Mouse (Mus musculus): Measurements from ENCODE around the gene Tfb1m.

- TF ChIP-seq ZC3H11A (IDR thresholded peaks at IDR 0.05; ENCODE audit: low read depth, low read length) = no peak
- no peak for TF ChIP-seq USF1 (IDR thresholded peaks at IDR 0.05; ENCODE audit: low read depth, low read length)
- TF ChIP-seq POLR2A (IDR thresholded peaks at IDR 0.05; ENCODE audit: low read depth, low read length) = no peak
- TF ChIP-seq CTCF (conservative IDR thresholded peaks at IDR 0.05 in 1 of 2, IDR thresholded peaks at IDR 0.05 in 1 of 2; ENCODE audit: low read depth in 2 of 2, low read length in 2 of 2) = no peak
- TF ChIP-seq BHLHE40 (IDR thresholded peaks at IDR 0.05; ENCODE audit: low read depth, low read length) = no peak
- no peak for TF ChIP-seq EP300 (IDR thresholded peaks at IDR 0.05; ENCODE audit: low read length)
- TF ChIP-seq ZNF384 (IDR thresholded peaks at IDR 0.05; ENCODE audit: low read depth, low read length) = no peak
- TF ChIP-seq HCFC1 (IDR thresholded peaks at IDR 0.05; ENCODE audit: low read depth, low read length) = no peak
- TF ChIP-seq MYC (IDR thresholded peaks at IDR 0.05; ENCODE audit: low read depth, low read length) = no peak
Measured at GRCm38 (mm10) chr17:3483091-3483490, 74.5 kb downstream of the Tfb1m start.
